Mouse (Mus musculus): ENCODE results near the gene Ccdc137.

DNA sequence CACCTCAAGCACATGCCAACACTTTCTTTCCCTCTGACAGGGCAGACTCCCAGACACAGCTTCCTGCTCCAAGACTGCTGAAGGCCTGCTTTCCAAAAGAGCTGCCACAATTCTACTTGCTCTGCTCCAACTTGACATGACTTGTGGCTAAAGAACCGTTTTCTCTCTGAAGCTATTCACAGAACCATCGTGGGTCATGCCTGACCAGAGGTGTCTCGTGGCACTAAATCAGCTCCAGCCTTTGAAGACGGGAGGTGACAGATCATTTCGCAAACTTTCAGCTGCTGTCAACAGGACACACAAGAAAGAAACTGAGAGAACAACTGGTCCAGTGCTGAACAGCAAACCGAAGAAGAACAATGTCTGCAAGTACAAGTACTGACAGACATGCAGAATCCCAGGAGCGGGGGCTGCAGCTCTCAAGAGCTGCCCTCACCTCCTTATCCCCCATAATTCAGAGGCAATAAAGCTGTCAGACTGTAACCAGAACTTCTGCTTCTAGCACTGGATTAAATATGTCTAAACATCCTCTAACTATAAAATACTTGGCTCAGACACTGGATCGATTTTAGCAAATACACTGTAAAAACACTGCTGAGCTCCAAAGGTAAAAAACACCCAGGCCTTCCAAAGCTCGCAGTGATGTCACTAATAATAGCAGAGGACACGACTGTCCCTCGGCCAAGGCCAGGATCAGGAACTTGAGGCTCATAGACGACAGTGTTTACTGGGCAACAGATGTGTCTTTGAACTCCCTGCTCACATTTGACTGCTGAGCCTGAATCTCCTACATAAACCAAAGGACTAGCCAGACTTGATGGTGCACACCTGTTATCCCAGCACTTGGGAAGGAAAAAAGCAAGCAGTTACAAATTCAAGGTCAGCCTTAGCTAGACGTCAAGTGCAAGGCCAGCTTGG lies 35.0 kb upstream of the Ccdc137 start:
- TF ChIP-seq CTCF (IDR thresholded peaks at IDR 0.05; ENCODE audit: low read depth) (no peak), EP300 (optimal IDR thresholded peaks at IDR 0.05) (no peak)
